Mouse (Mus musculus) adrenal gland, postnatal 4 days (tissue): ENCODE data around the gene Adrm1. TPM values are rescaled to one million over a fixed set of nuclear protein-coding genes. Genes with fewer than 3 reads are reported as not detected.

Experiments
- DNase-seq, 2 experiments: peaks; one replicate each; pipeline ENCODE4 v3.0.0; 2021 to 2022; ENCODE audit warnings: low spot score in 2 of 2, mixed read lengths in 2 of 2
- microRNA-seq: library from miRNA; unstranded; fragments of <30 nt; microRNA quantifications from one replicate; pipeline ENCODE4 v1.2.0, GENCODE M21; 2021
- total RNA-seq, 2 experiments: library from RNA; stranded (reverse); gene quantifications; 2 replicates each; pipeline ENCODE4 v1.2.3; 2021

Adrm1 gene
- total RNA-seq, 2 experiments from 2014 or later, result 128 to 136 TPM

- DNase-seq, result no peak
Observed at GRCm38 (mm10) chr2:180217587-180217986, 46.3 kb downstream of the Adrm1 start.

DNA sequence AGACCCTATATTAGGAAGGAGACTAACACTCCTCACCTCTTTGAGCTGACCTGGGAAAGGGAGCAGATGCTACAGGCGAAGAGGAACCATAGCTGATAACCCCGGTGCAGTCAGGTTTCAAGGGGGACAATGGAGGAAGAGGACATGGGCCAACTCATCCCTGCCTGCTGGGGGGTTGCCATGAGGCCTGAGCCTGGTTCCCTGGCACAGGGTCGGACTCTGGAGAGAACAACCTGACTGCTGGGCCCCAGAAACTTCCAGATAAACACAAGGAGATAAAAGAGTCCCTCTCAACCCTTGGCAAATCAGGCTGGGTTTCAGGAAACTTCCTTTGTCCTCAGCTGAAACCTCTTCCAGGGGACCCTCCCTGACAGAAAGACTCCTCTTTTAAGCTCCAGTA lies 47.0 kb downstream of the Adrm1 start:
- no peak for DNase-seq

GRCm38 (mm10) chr2:180218677-180219076 lies 47.4 kb downstream of the Adrm1 start:
- DNase-seq, result no peak

- DNase-seq, result no peak
Observed at GRCm38 (mm10) chr2:180219145-180219943, 48.1 kb downstream of the Adrm1 start.

GRCm38 (mm10) chr2:180220165-180220564 lies 48.9 kb downstream of the Adrm1 start:
- no peak for DNase-seq

DNA sequence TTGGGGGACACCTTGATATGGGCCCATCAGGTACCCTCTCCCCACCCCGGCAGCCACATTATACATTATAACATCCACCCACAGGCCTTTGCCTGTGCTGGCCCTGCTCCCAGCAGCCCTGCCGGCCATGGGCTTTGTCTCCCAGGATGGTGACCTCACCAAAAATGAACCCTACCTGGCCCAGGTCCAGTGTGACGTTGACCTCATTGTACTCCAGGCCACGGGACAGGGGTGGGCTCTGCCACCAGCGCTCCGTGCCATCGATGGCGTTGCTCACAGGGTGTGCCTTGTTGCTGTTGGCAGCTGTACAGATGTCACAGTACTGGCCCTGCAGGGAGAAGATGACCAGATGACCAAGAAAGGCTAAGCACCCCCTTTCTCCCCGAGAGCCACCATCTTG lies 49.8 kb downstream of the Adrm1 start:
- no peak for DNase-seq

GRCm38 (mm10) chr2:180222250-180222649 lies 51.0 kb downstream of the Adrm1 start:
- DNase-seq, result no peak

- DNase-seq, result no peak
Observed at GRCm38 (mm10) chr2:180224647-180225043, 53.4 kb downstream of the Adrm1 start.

GRCm38 (mm10) chr2:180225044-180225761 lies 53.9 kb downstream of the Adrm1 start:
- DNase-seq, result no peak

Small RNA genes lying within 50 kb of the gene (microRNA-seq; reads per million reads assigned to microRNA genes)
- not detected for gene Mir7005

Other genes starting within 250 kb of the Adrm1 start
- gene Taf4, start 194.8 kb upstream of the Adrm1 start, total RNA-seq, result 10 to 100 TPM; 22.7 to 26.0 TPM
- gene Lsm14b, start 146.5 kb upstream of the Adrm1 start, total RNA-seq, result 10 to 100 TPM; 45.3 to 47.4 TPM
- 100 to 1,000 TPM; 245 to 248 TPM for gene Psma7, start 129.1 kb upstream of the Adrm1 start, total RNA-seq
- gene Ss18l1, start 129.0 kb upstream of the Adrm1 start, total RNA-seq, result 1 to 10 TPM; 8.9 to 9.6 TPM
- gene Mtg2, start 100.9 kb upstream of the Adrm1 start, total RNA-seq, result 10 to 100 TPM; 16.4 to 17.7 TPM
- gene Hrh3, start 67.0 kb upstream of the Adrm1 start, total RNA-seq, result under 1 TPM; 0.28 to 0.48 TPM
- gene Osbpl2, start 52.2 kb upstream of the Adrm1 start, total RNA-seq, result 10 to 100 TPM; 35.1 to 37.2 TPM
- 10 to 100 TPM; 47.5 to 66.5 TPM for gene Lama5, start 54.4 kb downstream of the Adrm1 start, total RNA-seq
- gene Rps21, start 85.9 kb downstream of the Adrm1 start, total RNA-seq, result 1,000 to 10,000 TPM; 1,005 to 1,051 TPM
- gene Cables2, start 102.0 kb downstream of the Adrm1 start, total RNA-seq, result 10 to 100 TPM; 19.8 to 21.2 TPM
- gene Rbbp8nl, start 118.4 kb downstream of the Adrm1 start, total RNA-seq, result not detected
- gene Gata5, start 163.2 kb downstream of the Adrm1 start, total RNA-seq, result under 1 TPM; 0.45 to 0.65 TPM